Mouse (Mus musculus) bone marrow, adult 2 months (tissue): ENCODE results near the gene Tnfaip8l2.

ENCODE experiments used
- CTCF ChIP-seq: fragments of 200-500 bp; IDR thresholded peaks from 2 replicates; pipeline ENCODE4 v1.5.1; 2011; ENCODE audit warnings: low read length, control low read depth; ENCODE audit not compliant: control insufficient read depth, insufficient read depth
- POLR2A ChIP-seq: fragments of 200-500 bp; IDR thresholded peaks from 2 replicates; pipeline ENCODE4 v1.6.1; 2011; ENCODE audit warnings: low read depth, mild to moderate bottlenecking, control low read depth, low read length, borderline replicate concordance; ENCODE audit not compliant: control insufficient read depth

DNA sequence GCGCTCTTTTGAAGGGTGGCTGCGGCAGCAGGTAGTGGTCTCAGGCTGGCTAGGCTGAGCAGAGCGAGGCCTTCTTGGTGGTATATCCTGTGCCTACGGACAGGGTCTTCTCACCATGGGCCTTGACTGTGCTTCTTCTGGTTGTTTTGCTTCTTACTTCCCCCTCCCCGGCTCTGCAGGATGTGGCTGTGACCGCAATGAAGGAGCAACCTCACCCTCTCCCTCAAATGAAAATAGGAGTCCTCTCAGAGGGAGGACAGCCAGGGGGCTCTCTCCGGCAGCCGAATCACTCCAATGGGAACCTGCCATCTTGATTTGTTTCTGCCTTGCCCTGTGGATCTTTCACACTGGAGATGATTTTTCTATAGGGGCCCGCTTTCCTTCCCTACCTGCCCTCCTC is 686 bp downstream of the Tnfaip8l2 start:
- TF ChIP-seq POLR2A = peak; percentile 34; the same call in 1 of the 2 replicates
- TF ChIP-seq CTCF = no peak
